Mouse (Mus musculus): ENCODE measurements at regions not wholly inside any gene's neighbourhood (a gene's known extent, or its start where the extent isn't known, plus 50 kb on each side); places are given as distances from the start of the nearest gene placed in this dataset.

DNA sequence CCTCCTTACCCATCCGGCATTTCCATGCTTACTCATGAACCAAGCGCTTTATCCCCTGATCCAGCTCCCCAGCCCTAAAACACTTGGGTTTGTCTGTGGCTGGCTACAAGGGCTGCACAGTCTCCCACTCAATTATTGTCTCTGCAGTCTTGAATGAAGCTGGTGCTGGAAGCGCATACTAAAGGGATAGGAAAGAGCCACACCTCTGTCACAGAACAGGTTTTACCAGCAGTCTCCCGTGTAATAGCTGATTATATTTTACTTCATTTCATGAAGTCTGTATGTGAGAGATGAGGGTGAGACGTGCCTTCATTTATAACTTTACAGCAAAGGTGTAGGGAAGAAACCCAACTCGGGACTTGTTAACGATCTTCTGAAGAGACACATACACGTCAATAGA lies 167.0 kb upstream of the Adgrl2 start:
- H3K36me3 ChIP-seq (ENCODE audit: control insufficient read depth, insufficient read depth, low read length), result no peaks in the 10 kb centered on the region
- no peaks in the 10 kb centered on the region for H3K9me3 ChIP-seq (ENCODE audit: control insufficient read depth, low read length)
- no peaks in the 10 kb centered on the region for H3K4me1 ChIP-seq (ENCODE audit: control insufficient read depth, insufficient read depth, low read length)
- H3K4me3 ChIP-seq (ENCODE audit: low read depth, low read length), result no peak overlapping the region
- 90% methylated on average over 8 of the region's 8 CpGs for WGBS
- no peaks in the 10 kb centered on the region for H3K27me3 ChIP-seq (ENCODE audit: control insufficient read depth, insufficient read depth, low read length)
- no peak overlapping the region for H3K27ac ChIP-seq (ENCODE audit: low read depth, low read length)
- H3K4me2 ChIP-seq (ENCODE audit: low read depth, low read length), result no peak overlapping the region
- ATAC-seq (ENCODE audit: low read depth), result no peak
- H3K9ac ChIP-seq (replicated peaks; ENCODE audit: low read depth, low read length), result no peak overlapping the region

DNA sequence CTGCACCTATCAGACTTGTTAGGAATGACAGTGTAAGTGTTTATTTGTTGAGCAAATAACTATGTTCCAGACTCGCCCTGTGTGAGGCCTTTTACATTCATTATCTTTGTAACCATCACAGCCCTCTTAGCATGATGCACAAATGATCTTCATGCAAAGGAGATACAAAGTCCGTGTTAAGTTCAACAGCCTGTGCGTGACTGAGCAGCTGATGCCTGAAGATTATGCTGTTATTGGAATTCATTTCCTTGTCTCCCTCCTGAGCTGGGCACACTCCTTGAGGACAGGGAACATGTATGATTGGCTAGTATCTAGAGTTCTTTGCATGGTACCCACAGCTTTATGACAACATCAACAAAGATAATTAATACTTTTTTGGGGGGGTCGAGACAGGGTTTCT lies 162.0 kb upstream of the Adgrl2 start:
- WGBS, result 84% methylated on average over 4 of the region's 4 CpGs
- no peak overlapping the region for H3K9ac ChIP-seq (replicated peaks; ENCODE audit: low read depth, low read length)
- H3K27ac ChIP-seq (ENCODE audit: low read depth, low read length), result no peak overlapping the region
- no peaks in the 10 kb centered on the region for H3K4me1 ChIP-seq (ENCODE audit: control insufficient read depth, insufficient read depth, low read length)
- H3K27me3 ChIP-seq (ENCODE audit: control insufficient read depth, insufficient read depth, low read length), result no peaks in the 10 kb centered on the region
- no peaks in the 10 kb centered on the region for H3K9me3 ChIP-seq (ENCODE audit: control insufficient read depth, low read length)
- no peak overlapping the region for H3K4me2 ChIP-seq (ENCODE audit: low read depth, low read length)
- no peak overlapping the region for H3K4me3 ChIP-seq (ENCODE audit: low read depth, low read length)
- H3K36me3 ChIP-seq (ENCODE audit: control insufficient read depth, insufficient read depth, low read length), result no peaks in the 10 kb centered on the region
- no peak for ATAC-seq (ENCODE audit: low read depth)

DNA sequence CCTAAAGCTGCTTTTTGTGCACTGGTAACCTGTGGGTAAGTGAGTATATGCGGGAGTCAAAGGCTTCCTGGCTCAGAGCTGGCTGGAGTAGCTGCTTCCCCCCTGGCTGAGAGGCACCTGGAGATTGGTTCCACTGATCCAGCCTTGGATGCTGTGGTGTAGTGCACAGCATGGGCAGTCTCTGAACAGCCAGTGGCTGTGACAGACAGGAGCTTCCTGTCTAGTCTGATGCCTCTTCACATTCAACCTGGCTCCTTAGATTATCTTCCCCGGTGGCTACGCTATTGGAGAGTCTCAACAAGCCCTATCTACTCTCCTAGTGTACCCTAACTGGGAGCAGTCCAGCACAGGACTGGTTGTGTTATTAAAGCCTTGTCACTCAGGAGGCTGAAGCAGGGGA lies 160.4 kb upstream of the Adgrl2 start:
- Histone ChIP-seq H3K9ac (replicated peaks; ENCODE audit: low read depth, low read length) (no peak overlapping the region), H3K4me3 (ENCODE audit: low read depth, low read length) (no peak overlapping the region), H3K27ac (ENCODE audit: low read depth, low read length) (no peak overlapping the region), H3K27me3 (ENCODE audit: control insufficient read depth, insufficient read depth, low read length) (no peaks in the 10 kb centered on the region), H3K4me1 (ENCODE audit: control insufficient read depth, insufficient read depth, low read length) (no peaks in the 10 kb centered on the region), H3K4me2 (ENCODE audit: low read depth, low read length) (no peak overlapping the region), H3K36me3 (ENCODE audit: control insufficient read depth, insufficient read depth, low read length) (no peaks in the 10 kb centered on the region), H3K9me3 (ENCODE audit: control insufficient read depth, low read length) (no peaks in the 10 kb centered on the region)
- no peak for ATAC-seq (ENCODE audit: low read depth)
- 82% methylated on average over 3 of the region's 3 CpGs for WGBS

DNA sequence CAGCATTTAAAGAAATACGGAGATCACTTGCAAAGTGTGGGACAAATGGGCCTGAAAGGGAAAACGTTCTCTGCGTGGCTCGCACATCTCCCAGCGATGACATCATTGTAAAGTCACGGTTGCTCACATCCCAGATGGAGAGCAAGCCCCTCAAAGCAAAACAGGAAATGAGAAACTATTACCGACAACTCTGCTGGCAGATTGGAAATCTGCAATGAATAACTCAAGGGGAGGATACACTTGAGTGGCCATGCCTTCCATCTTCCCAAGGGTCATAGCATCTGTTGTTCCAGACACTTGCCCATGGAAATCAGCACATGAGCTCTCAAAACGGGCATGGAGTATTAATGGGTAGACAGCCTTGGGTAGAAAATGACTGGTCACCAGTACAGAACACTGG lies 158.3 kb upstream of the Adgrl2 start:
- Histone ChIP-seq H3K27me3 (ENCODE audit: control insufficient read depth, insufficient read depth, low read length) (no peaks in the 10 kb centered on the region), H3K9me3 (ENCODE audit: control insufficient read depth, low read length) (no peaks in the 10 kb centered on the region), H3K4me2 (ENCODE audit: low read depth, low read length) (no peak overlapping the region), H3K27ac (ENCODE audit: low read depth, low read length) (no peak overlapping the region), H3K4me1 (ENCODE audit: control insufficient read depth, insufficient read depth, low read length) (no peaks in the 10 kb centered on the region), H3K36me3 (ENCODE audit: control insufficient read depth, insufficient read depth, low read length) (no peaks in the 10 kb centered on the region), H3K4me3 (ENCODE audit: low read depth, low read length) (no peak overlapping the region), H3K9ac (replicated peaks; ENCODE audit: low read depth, low read length) (no peak overlapping the region)
- WGBS, result 64% methylated on average over 8 of the region's 8 CpGs
- no peak for ATAC-seq (ENCODE audit: low read depth)

DNA sequence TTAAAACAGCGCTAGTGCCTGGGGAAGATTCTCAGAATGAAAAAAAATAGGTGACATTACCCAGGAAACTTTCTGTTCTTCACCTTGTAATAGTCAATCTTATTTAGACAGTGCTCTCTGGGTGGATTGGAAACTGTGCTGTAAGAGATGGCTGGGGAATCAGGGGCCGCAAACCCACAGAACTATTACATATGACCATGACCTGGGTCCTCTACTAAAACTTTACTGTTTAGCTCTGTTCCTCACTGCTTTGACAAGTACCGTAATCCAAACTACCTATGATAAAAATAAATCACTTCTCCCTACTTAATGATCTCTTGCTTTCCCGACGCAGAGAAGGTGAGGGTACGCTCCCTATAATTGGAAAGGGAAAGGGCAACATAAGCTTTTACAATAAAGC lies 157.6 kb upstream of the Adgrl2 start:
- Histone ChIP-seq H3K9me3 (ENCODE audit: control insufficient read depth, low read length) (no peaks in the 10 kb centered on the region), H3K27ac (ENCODE audit: low read depth, low read length) (no peak overlapping the region), H3K9ac (replicated peaks; ENCODE audit: low read depth, low read length) (no peak overlapping the region), H3K4me2 (ENCODE audit: low read depth, low read length) (no peak overlapping the region), H3K4me3 (ENCODE audit: low read depth, low read length) (no peak overlapping the region), H3K27me3 (ENCODE audit: control insufficient read depth, insufficient read depth, low read length) (no peaks in the 10 kb centered on the region), H3K36me3 (ENCODE audit: control insufficient read depth, insufficient read depth, low read length) (no peaks in the 10 kb centered on the region), H3K4me1 (ENCODE audit: control insufficient read depth, insufficient read depth, low read length) (no peaks in the 10 kb centered on the region)
- ATAC-seq (ENCODE audit: low read depth), result no peak
- 88% methylated on average over 6 of the region's 6 CpGs for whole genome bisulfite sequencing

DNA sequence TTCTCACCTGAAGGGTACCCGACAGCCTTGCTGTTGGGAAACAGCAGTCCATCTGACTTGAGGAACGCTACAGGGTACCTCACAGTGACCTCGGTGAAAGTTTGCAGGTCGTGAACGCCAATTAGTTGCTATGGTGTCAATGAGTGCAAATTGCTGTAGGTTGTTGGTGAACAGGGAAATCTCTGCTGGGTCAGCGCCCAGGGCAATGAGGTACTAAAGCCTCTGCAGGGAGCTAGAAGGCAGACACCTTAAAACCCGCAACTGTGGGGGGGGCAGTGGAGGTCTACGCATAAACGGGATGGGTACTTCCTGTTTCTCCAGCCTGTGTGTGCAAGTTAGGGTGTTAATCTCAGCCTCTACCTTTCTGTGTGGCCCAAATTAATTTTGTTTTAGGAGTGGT lies 156.3 kb upstream of the Adgrl2 start:
- WGBS, result 24% methylated on average over 9 of the region's 9 CpGs
- no peaks in the 10 kb centered on the region for H3K36me3 ChIP-seq (ENCODE audit: control insufficient read depth, insufficient read depth, low read length)
- no peak for ATAC-seq (ENCODE audit: low read depth)
- no peak overlapping the region for H3K9ac ChIP-seq (replicated peaks; ENCODE audit: low read depth, low read length)
- no peak overlapping the region for H3K4me2 ChIP-seq (ENCODE audit: low read depth, low read length)
- no peaks in the 10 kb centered on the region for H3K4me1 ChIP-seq (ENCODE audit: control insufficient read depth, insufficient read depth, low read length)
- H3K27ac ChIP-seq (ENCODE audit: low read depth, low read length), result no peak overlapping the region
- no peak overlapping the region for H3K4me3 ChIP-seq (ENCODE audit: low read depth, low read length)
- H3K27me3 ChIP-seq (ENCODE audit: control insufficient read depth, insufficient read depth, low read length), result no peaks in the 10 kb centered on the region
- no peaks in the 10 kb centered on the region for H3K9me3 ChIP-seq (ENCODE audit: control insufficient read depth, low read length)

DNA sequence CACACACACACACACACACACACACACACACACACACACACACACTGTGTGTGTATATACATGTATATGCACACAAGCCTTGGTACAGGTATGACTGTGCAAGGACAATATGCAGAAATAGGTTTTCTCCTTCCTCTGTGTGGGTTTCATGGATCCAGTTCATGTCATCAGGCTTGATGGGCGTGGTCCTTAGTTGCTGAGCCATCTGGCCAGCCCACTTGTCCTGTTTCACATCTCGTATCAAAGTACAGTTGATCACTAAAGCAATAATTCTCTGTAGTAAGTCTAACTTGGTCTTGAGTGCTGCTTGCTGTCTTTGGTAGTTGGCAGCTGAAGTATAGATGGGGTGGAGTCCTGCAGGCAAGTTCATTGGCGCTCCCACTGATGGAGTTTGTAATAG lies 150.1 kb upstream of the Adgrl2 start:
- no peak for ATAC-seq (ENCODE audit: low read depth)
- 91% methylated on average over 3 of the region's 3 CpGs for WGBS
- H3K27me3 ChIP-seq (ENCODE audit: control insufficient read depth, insufficient read depth, low read length), result no peaks in the 10 kb centered on the region

DNA sequence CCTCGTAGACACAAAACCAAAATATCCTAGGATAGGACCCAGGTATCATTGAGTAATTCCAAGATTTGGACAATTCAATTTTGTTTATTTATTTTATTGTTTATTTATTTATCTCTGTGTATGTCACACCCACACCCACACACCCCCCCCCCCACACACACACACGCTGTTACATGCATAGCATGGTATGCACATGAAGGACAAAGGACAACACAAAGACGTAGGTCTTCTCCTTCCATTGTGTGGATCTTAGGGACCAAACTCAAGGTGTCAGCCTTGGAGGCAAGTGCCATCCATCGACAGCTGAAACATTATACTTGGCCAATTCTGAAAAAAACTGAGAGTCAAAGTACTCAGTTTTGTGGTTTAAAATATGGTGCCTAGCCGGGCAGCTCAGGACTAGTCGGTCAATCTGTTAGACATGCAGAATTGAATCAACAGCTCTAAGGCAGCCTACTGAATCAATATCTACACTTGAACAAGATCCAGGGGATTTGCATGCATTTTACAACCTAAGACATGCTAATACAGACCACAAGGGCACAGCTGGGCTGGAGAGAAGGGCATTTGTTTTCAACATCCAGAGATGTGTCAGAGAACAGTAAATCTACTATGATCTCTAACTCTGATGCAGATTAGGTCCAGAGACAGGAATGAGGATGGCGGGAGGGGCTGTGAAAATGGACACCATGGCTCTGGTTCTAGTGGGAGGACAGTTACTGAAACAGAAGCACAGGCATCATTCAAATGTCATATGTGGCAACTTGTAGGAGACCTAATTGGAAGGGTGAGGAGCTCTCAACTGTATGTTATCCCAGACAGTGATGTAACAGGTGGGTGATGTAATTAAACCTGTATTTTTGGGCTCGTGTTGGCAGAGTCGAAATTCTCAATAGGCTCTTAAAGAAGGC lies 143.9 kb upstream of the Adgrl2 start:
- Histone ChIP-seq H3K36me3 (ENCODE audit: control insufficient read depth, insufficient read depth, low read length) (no peaks in the 10 kb centered on the region), H3K27me3 (ENCODE audit: control insufficient read depth, insufficient read depth, low read length) (no peaks in the 10 kb centered on the region), H3K4me1 (ENCODE audit: control insufficient read depth, insufficient read depth, low read length) (no peaks in the 10 kb centered on the region), H3K4me3 (ENCODE audit: low read depth, low read length) (no peak overlapping the region), H3K27ac (ENCODE audit: low read depth, low read length) (no peak overlapping the region), H3K4me2 (ENCODE audit: low read depth, low read length) (no peak overlapping the region), H3K9me3 (ENCODE audit: control insufficient read depth, low read length) (no peaks in the 10 kb centered on the region), H3K9ac (replicated peaks; ENCODE audit: low read depth, low read length) (no peak overlapping the region)
- no peak for ATAC-seq (ENCODE audit: low read depth)
- WGBS, result 80% methylated on average over 9 of the region's 9 CpGs

More for the DNA sequence above, 150.1 kb upstream of the Adgrl2 start:
- no peaks in the 10 kb centered on the region for H3K36me3 ChIP-seq (ENCODE audit: control insufficient read depth, insufficient read depth, low read length)
- H3K4me2 ChIP-seq (ENCODE audit: low read depth, low read length), result no peak overlapping the region
- no peak overlapping the region for H3K4me3 ChIP-seq (ENCODE audit: low read depth, low read length)
- H3K27ac ChIP-seq (ENCODE audit: low read depth, low read length), result no peak overlapping the region
- H3K9me3 ChIP-seq (ENCODE audit: control insufficient read depth, low read length), result no peaks in the 10 kb centered on the region
- H3K9ac ChIP-seq (replicated peaks; ENCODE audit: low read depth, low read length), result no peak overlapping the region
- no peaks in the 10 kb centered on the region for H3K4me1 ChIP-seq (ENCODE audit: control insufficient read depth, insufficient read depth, low read length)

DNA sequence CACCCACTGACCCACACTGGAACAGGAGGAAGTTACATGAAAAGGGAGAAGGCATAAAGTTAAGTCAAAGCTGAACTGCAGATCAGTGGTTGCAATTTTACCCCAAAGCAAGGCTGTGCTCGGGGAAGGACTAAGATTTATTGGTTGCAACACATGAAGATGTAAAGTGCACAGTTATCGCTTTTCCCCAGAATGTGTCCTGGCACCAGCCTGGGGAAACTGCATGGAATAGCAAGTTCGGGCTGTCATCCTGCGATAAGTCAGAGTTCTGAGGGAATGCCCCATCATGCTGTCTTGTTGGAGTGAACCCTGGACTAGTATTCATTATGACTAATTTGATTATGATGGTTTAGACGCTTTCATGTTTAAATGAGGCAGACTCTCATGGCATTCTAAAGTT lies 128.5 kb upstream of the Adgrl2 start:
- no peaks in the 10 kb centered on the region for H3K27me3 ChIP-seq (ENCODE audit: control insufficient read depth, insufficient read depth, low read length)
- ATAC-seq (ENCODE audit: low read depth), result no peak
- no peaks in the 10 kb centered on the region for H3K36me3 ChIP-seq (ENCODE audit: control insufficient read depth, insufficient read depth, low read length)
- WGBS, result 80% methylated on average over 5 of the region's 5 CpGs
- no peak overlapping the region for H3K4me2 ChIP-seq (ENCODE audit: low read depth, low read length)
- no peak overlapping the region for H3K27ac ChIP-seq (ENCODE audit: low read depth, low read length)
- no peak overlapping the region for H3K9ac ChIP-seq (replicated peaks; ENCODE audit: low read depth, low read length)
- H3K9me3 ChIP-seq (ENCODE audit: control insufficient read depth, low read length), result no peaks in the 10 kb centered on the region
- no peak overlapping the region for H3K4me3 ChIP-seq (ENCODE audit: low read depth, low read length)
- H3K4me1 ChIP-seq (ENCODE audit: control insufficient read depth, insufficient read depth, low read length), result no peaks in the 10 kb centered on the region
